Comparison of ENCODE assay signal across 8 mouse cellular contexts in the genomic region with DNA sequence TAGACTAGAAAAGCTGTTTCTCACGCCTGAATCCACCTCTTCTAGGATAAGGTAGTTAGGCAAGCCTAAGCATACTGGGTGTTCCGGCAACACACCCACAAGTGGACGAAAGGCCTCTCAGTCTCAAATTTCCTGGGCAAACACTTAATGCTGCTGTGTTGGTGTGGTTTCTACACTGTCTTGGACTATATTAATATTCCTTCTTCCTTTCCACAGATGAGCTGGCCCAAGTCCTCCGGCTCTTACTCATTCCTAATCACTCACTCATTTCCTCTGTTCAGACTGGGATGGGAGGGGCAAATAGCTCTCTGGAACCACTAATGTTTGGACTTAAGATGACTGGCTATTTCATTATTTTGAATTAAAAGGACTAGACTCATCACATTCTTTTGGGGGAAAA.
DNase-seq lines count a peak whose midpoint lies in the region; ATAC-seq and TF ChIP-seq lines count a peak whose summit lies in the region.

No protein-coding gene starts in this region.

- no peaks in the 10 kb centered on the region for H3K36me3 ChIP-seq in liver, adult 2 months (ENCODE audit: control insufficient read depth, insufficient read depth, low read length)

- WGBS in liver, adult 2 months = 71% methylated on average over 4 of the region's 4 CpGs

- H3K27ac ChIP-seq in liver, adult 2 months (replicated peaks; ENCODE audit: insufficient read depth, low read depth, low read length) = peak overlapping the region; percentile 77

- no peak overlapping the region for H3K9ac ChIP-seq in liver, adult 2 months (ENCODE audit: low read depth, low read length)

- no peaks in the 10 kb centered on the region for H3K27me3 ChIP-seq in liver, adult 2 months (ENCODE audit: control insufficient read depth, insufficient read depth, low read length)

- H3K4me3 ChIP-seq in liver, adult 2 months (ENCODE audit: insufficient read depth, low read depth, low read length) = no peak overlapping the region

- H3K79me2 ChIP-seq in liver, adult 2 months (ENCODE audit: control insufficient read depth, insufficient read depth, low read length) = peaks cover 9% of the 10 kb centered on the region; the same call in 1 of the 2 replicates

- peak; percentile 42 for DNase-seq in liver, adult 2 months (ENCODE audit: extremely low read depth, low read depth, low spot score)
- DNase-seq in liver = no peak
- peak; percentile 75 for DNase-seq in gastrocnemius, adult 18-20 months (ENCODE audit: low spot score)
- peak; percentile 43 for DNase-seq in kidney, adult 18-20 months
- peak; percentile 62 to 72 for DNase-seq in lung, postnatal 4 days
- no peak for DNase-seq in layer of hippocampus, postnatal 25 days (ENCODE audit: extremely low spot score in 1 of 2, low spot score in 1 of 2)
- DNase-seq in frontal cortex, adult 2 months (ENCODE audit: extremely low spot score in 1 of 2, low spot score in 1 of 2) = no peak

- no peak for TF ChIP-seq CTCF in liver, adult 2 months (IDR thresholded peaks at IDR 0.05; ENCODE audit: low read depth, low read length)

- ATAC-seq in megakaryocyte-erythroid progenitor cell, adult 5-6 weeks (replicated peaks; ENCODE audit: low FRiP score, low TSS enrichment, poor library complexity, severe bottlenecking) = no peak

- TF ChIP-seq POLR2A in liver, adult 2 months (IDR thresholded peaks at IDR 0.05; ENCODE audit: extremely low read depth, insufficient read depth, low read length) = no peak

- peaks cover 10% of the 10 kb centered on the region for H3K4me1 ChIP-seq in liver, adult 2 months (ENCODE audit: control insufficient read depth, insufficient read depth, low read length)

Comparison
In these comparisons a context has a peak if more than half of its experiments do, and no peak if none do; other contexts are left out.
1. DNase-seq: peak in liver, adult 2 months (single experiment), gastrocnemius, adult 18-20 months (single experiment), kidney, adult 18-20 months (single experiment) and lung, postnatal 4 days (2 of 2); none in liver (single experiment), layer of hippocampus, postnatal 25 days (0 of 2) and frontal cortex, adult 2 months (0 of 2).